Mouse (Mus musculus) forebrain, embryonic 15.5 days (tissue): ENCODE measurements around the gene Ugt3a1. TPM values are rescaled to one million over a fixed set of nuclear protein-coding genes. Genes with fewer than 3 reads are reported as not detected.
"Not testable (repeated sequence)": the region's sequence is repeated elsewhere in the genome, so short reads cannot be mapped to it uniquely, and the experiment has no call there.

Experiments used
- ATAC-seq: fragments of 200-750 bp; cut with Nextera tagmentation; replicated peaks from 2 replicates; pipeline ENCODE4 v1.8.0; 2017; ENCODE audit warnings: mild to moderate bottlenecking, moderate TSS enrichment, moderate library complexity
- H3K27ac ChIP-seq: fragments of 300-500 bp; sonication (generic); replicated peaks from 2 replicates; pipeline ENCODE4 v1.5.1; 2015; ENCODE audit warnings: mild to moderate bottlenecking, inconsistent platforms
- H3K27me3 ChIP-seq: fragments of 300-500 bp; sonication (generic); 2 replicates; pipeline ENCODE4 v1.6.1; 2015; ENCODE audit warnings: inconsistent platforms
- H3K36me3 ChIP-seq: fragments of 300-500 bp; sonication (generic); 2 replicates; pipeline ENCODE4 v1.6.1; 2015; ENCODE audit warnings: mild to moderate bottlenecking, inconsistent platforms
- H3K4me1 ChIP-seq: fragments of 300-500 bp; sonication (generic); 2 replicates; pipeline ENCODE4 v1.6.1; 2015; ENCODE audit warnings: inconsistent platforms
- H3K4me2 ChIP-seq: fragments of 300-500 bp; sonication (generic); replicated peaks from 2 replicates; pipeline ENCODE4 v1.6.1; 2015; ENCODE audit warnings: mild to moderate bottlenecking, inconsistent platforms
- H3K4me3 ChIP-seq: fragments of 300-500 bp; sonication (generic); 2 replicates; pipeline ENCODE4 v1.5.1; 2015; ENCODE audit warnings: mild to moderate bottlenecking, inconsistent platforms
- H3K9ac ChIP-seq: fragments of 300-500 bp; sonication (generic); replicated peaks from 2 replicates; pipeline ENCODE4 v1.6.1; 2015; ENCODE audit warnings: mild to moderate bottlenecking, inconsistent platforms
- H3K9me3 ChIP-seq: fragments of 300-500 bp; sonication (generic); 2 replicates; pipeline ENCODE4 v1.6.1; 2016; ENCODE audit warnings: inconsistent platforms
- WGBS: fragments of 180-500 bp; shearing (Covaris S2); methylation state at CpG from one replicate; pipeline ENCODE4 v1.1.7; 2015; ENCODE audit warnings: mixed read lengths; 5-methylcytosine and 5-hydroxymethylcytosine counted together
- polyA plus RNA-seq: library from polyadenylated mRNA; unstranded; fragments of >200 nt; fragmentation: Nextera tagmentation; extraction: Ambion mirVana; gene quantifications from 2 replicates; pipeline ENCODE4 v1.2.1, GENCODE M21; 2015

The Ugt3a1 gene
- not detected in 2 replicates for polyA plus RNA-seq

- H3K4me2 ChIP-seq: no peak within 1 kb of the TSS
- H3K9me3 ChIP-seq: no peaks in the 10 kb centered on the region
- H3K4me3 ChIP-seq: no peak within 1 kb of the TSS
- H3K36me3 ChIP-seq: no peaks in the 10 kb centered on the region
- WGBS: 95% methylated on average over 6 of the region's 6 CpGs
- no peak within 1 kb of the TSS for H3K27ac ChIP-seq
- ATAC-seq: no peak
- no peak within 1 kb of the TSS for H3K9ac ChIP-seq
- no peaks in the 10 kb centered on the region for H3K4me1 ChIP-seq
- H3K27me3 ChIP-seq: no peaks in the 10 kb centered on the region
Observed at GRCm38 (mm10) chr15:9276838-9277295, at the start of gene Ugt3a1. Gene Ugt3a1, plus strand, starts transcription at chr15:9276888.

- H3K9ac ChIP-seq, H3K9me3 ChIP-seq, H3K27ac ChIP-seq, H3K4me2 ChIP-seq, H3K4me1 ChIP-seq, H3K36me3 ChIP-seq, H3K4me3 ChIP-seq, ATAC-seq, H3K27me3 ChIP-seq: not testable (repeated sequence)
- 74% methylated on average over 4 of the region's 4 CpGs for WGBS
Observed at GRCm38 (mm10) chr15:9230917-9231316, 45.8 kb upstream of the Ugt3a1 start.

- Histone ChIP-seq H3K27me3 (no peaks in the 10 kb centered on the region), H3K27ac (no peak overlapping the region), H3K4me2 (no peak overlapping the region), H3K4me3 (no peak overlapping the region), H3K9ac (no peak overlapping the region), H3K4me1 (no peaks in the 10 kb centered on the region), H3K36me3 (no peaks in the 10 kb centered on the region), H3K9me3 (no peaks in the 10 kb centered on the region)
- no peak for ATAC-seq
Observed at GRCm38 (mm10) chr15:9246345-9246744, 30.3 kb upstream of the Ugt3a1 start.

GRCm38 (mm10) chr15:9252891-9253290 is 23.8 kb upstream of the Ugt3a1 start:
- Histone ChIP-seq H3K9ac (no peak overlapping the region), H3K27me3 (no peaks in the 10 kb centered on the region), H3K4me2 (no peak overlapping the region), H3K9me3 (no peaks in the 10 kb centered on the region), H3K4me3 (no peak overlapping the region), H3K36me3 (no peaks in the 10 kb centered on the region), H3K4me1 (no peaks in the 10 kb centered on the region), H3K27ac (no peak overlapping the region)
- WGBS: 95% methylated on average over 3 of the region's 3 CpGs
- no peak for ATAC-seq

- no peak overlapping the region for H3K9ac ChIP-seq
- H3K4me3 ChIP-seq: no peak overlapping the region
- H3K36me3 ChIP-seq: no peaks in the 10 kb centered on the region
- H3K4me2 ChIP-seq: no peak overlapping the region
- ATAC-seq: no peak
- H3K9me3 ChIP-seq: no peaks in the 10 kb centered on the region
- 79% methylated on average over 3 of the region's 3 CpGs for WGBS
- H3K27ac ChIP-seq: no peak overlapping the region
- H3K4me1 ChIP-seq: no peaks in the 10 kb centered on the region
- no peaks in the 10 kb centered on the region for H3K27me3 ChIP-seq
Observed at GRCm38 (mm10) chr15:9260621-9261020, 16.1 kb upstream of the Ugt3a1 start.

GRCm38 (mm10) chr15:9271876-9272275 is 4.8 kb upstream of the Ugt3a1 start:
- no peaks in the 10 kb centered on the region for H3K9me3 ChIP-seq
- no peak overlapping the region for H3K4me2 ChIP-seq
- 83% methylated on average over 7 of the region's 7 CpGs for WGBS
- H3K4me3 ChIP-seq: no peak overlapping the region
- no peak overlapping the region for H3K9ac ChIP-seq
- H3K27ac ChIP-seq: no peak overlapping the region
- H3K36me3 ChIP-seq: no peaks in the 10 kb centered on the region
- H3K4me1 ChIP-seq: no peaks in the 10 kb centered on the region
- H3K27me3 ChIP-seq: no peaks in the 10 kb centered on the region
- no peak for ATAC-seq

GRCm38 (mm10) chr15:9279026-9279425 is 2.3 kb downstream of the Ugt3a1 start:
- no peak overlapping the region for H3K27ac ChIP-seq
- no peak overlapping the region for H3K4me3 ChIP-seq
- H3K9me3 ChIP-seq: no peaks in the 10 kb centered on the region
- no peaks in the 10 kb centered on the region for H3K36me3 ChIP-seq
- no peaks in the 10 kb centered on the region for H3K4me1 ChIP-seq
- WGBS: 92% methylated on average over 3 of the region's 3 CpGs
- ATAC-seq: no peak
- H3K4me2 ChIP-seq: no peak overlapping the region
- H3K9ac ChIP-seq: no peak overlapping the region
- H3K27me3 ChIP-seq: no peaks in the 10 kb centered on the region

GRCm38 (mm10) chr15:9279596-9279995 is 2.9 kb downstream of the Ugt3a1 start:
- Histone ChIP-seq H3K4me3 (no peak overlapping the region), H3K4me1 (no peaks in the 10 kb centered on the region), H3K9me3 (no peaks in the 10 kb centered on the region), H3K27ac (no peak overlapping the region), H3K27me3 (no peaks in the 10 kb centered on the region), H3K36me3 (no peaks in the 10 kb centered on the region), H3K4me2 (no peak overlapping the region), H3K9ac (no peak overlapping the region)
- 94% methylated on average over 3 of the region's 3 CpGs for WGBS
- no peak for ATAC-seq

GRCm38 (mm10) chr15:9283165-9283564 is 6.5 kb downstream of the Ugt3a1 start:
- Histone ChIP-seq H3K4me1 (no peaks in the 10 kb centered on the region), H3K9me3 (no peaks in the 10 kb centered on the region), H3K27me3 (no peaks in the 10 kb centered on the region), H3K27ac (no peak overlapping the region), H3K9ac (no peak overlapping the region), H3K4me3 (no peak overlapping the region), H3K4me2 (no peak overlapping the region), H3K36me3 (no peaks in the 10 kb centered on the region)
- WGBS: 90% methylated on average over 2 of the region's 2 CpGs
- ATAC-seq: no peak

- H3K9me3 ChIP-seq: no peaks in the 10 kb centered on the region
- no peak overlapping the region for H3K4me2 ChIP-seq
- H3K27ac ChIP-seq: no peak overlapping the region
- no peak overlapping the region for H3K9ac ChIP-seq
- H3K4me1 ChIP-seq: no peaks in the 10 kb centered on the region
- H3K36me3 ChIP-seq: no peaks in the 10 kb centered on the region
- WGBS: 59% methylated on average over 2 of the region's 2 CpGs
- H3K4me3 ChIP-seq: no peak overlapping the region
- no peaks in the 10 kb centered on the region for H3K27me3 ChIP-seq
- no peak for ATAC-seq
Observed at GRCm38 (mm10) chr15:9289660-9290059, 13.0 kb downstream of the Ugt3a1 start.

GRCm38 (mm10) chr15:9305978-9306692 is 29.4 kb downstream of the Ugt3a1 start:
- Histone ChIP-seq H3K4me2 (no peak overlapping the region), H3K27me3 (no peaks in the 10 kb centered on the region)
- WGBS: 83% methylated on average over 8 of the region's 8 CpGs

GRCm38 (mm10) chr15:9334596-9334995 is 57.9 kb downstream of the Ugt3a1 start:
- no peaks in the 10 kb centered on the region for H3K36me3 ChIP-seq
- no peaks in the 10 kb centered on the region for H3K9me3 ChIP-seq
- WGBS: 81% methylated on average over 2 of the region's 2 CpGs
- no peak overlapping the region for H3K27ac ChIP-seq
- no peak overlapping the region for H3K4me3 ChIP-seq
- no peak for ATAC-seq
- no peak overlapping the region for H3K9ac ChIP-seq
- H3K4me2 ChIP-seq: no peak overlapping the region
- no peaks in the 10 kb centered on the region for H3K27me3 ChIP-seq
- H3K4me1 ChIP-seq: no peaks in the 10 kb centered on the region

More at GRCm38 (mm10) chr15:9305978-9306692, 29.4 kb downstream of the Ugt3a1 start:
- no peak overlapping the region for H3K9ac ChIP-seq
- no peaks in the 10 kb centered on the region for H3K4me1 ChIP-seq
- no peaks in the 10 kb centered on the region for H3K36me3 ChIP-seq
- no peak for ATAC-seq
- H3K4me3 ChIP-seq: no peak overlapping the region
- H3K9me3 ChIP-seq: no peaks in the 10 kb centered on the region
- H3K27ac ChIP-seq: no peak overlapping the region

GRCm38 (mm10) chr15:9335341-9335740 is 58.7 kb downstream of the Ugt3a1 start, which contains the start of gene Ugt3a2:
Gene Ugt3a2, plus strand, starts transcription at chr15:9335550.
- Histone ChIP-seq H3K27ac (no peak within 1 kb of the TSS), H3K4me2 (no peak within 1 kb of the TSS), H3K27me3 (no peaks in the 10 kb centered on the region), H3K4me3 (no peak within 1 kb of the TSS), H3K9ac (no peak within 1 kb of the TSS), H3K9me3 (no peaks in the 10 kb centered on the region), H3K4me1 (no peaks in the 10 kb centered on the region), H3K36me3 (no peaks in the 10 kb centered on the region)
- no peak for ATAC-seq
- 95% methylated on average over 4 of the region's 4 CpGs for WGBS
